Mouse (Mus musculus) hindbrain, embryonic 12.5 days (tissue): ENCODE measurements around the gene Pld3. TPM values are rescaled to one million over a fixed set of nuclear protein-coding genes. Genes with fewer than 3 reads are reported as not detected.

Source experiments
- ATAC-seq: fragments of 200-750 bp; cut with Nextera tagmentation; 2 replicates; pipeline ENCODE4 v1.8.0; 2017; ENCODE audit warnings: moderate TSS enrichment; ENCODE audit not compliant: low FRiP score
- H3K27ac ChIP-seq: fragments of 300-500 bp; sonication (generic); 2 replicates; pipeline ENCODE4 v1.5.1; 2016; ENCODE audit warnings: mild to moderate bottlenecking
- H3K27me3 ChIP-seq: fragments of 300-500 bp; sonication (generic); 2 replicates; pipeline ENCODE4 v1.6.1; 2016; ENCODE audit warnings: mild to moderate bottlenecking
- H3K36me3 ChIP-seq: fragments of 300-500 bp; sonication (generic); 2 replicates; pipeline ENCODE4 v1.6.1; 2016; ENCODE audit warnings: mild to moderate bottlenecking
- H3K4me1 ChIP-seq: fragments of 300-500 bp; sonication (generic); 2 replicates; pipeline ENCODE4 v1.6.1; 2016
- H3K4me2 ChIP-seq: fragments of 300-500 bp; sonication (generic); replicated peaks from 2 replicates; pipeline ENCODE4 v1.6.1; 2016; ENCODE audit warnings: mild to moderate bottlenecking
- H3K4me3 ChIP-seq: fragments of 300-500 bp; sonication (generic); 2 replicates; pipeline ENCODE4 v1.5.1; 2016; ENCODE audit warnings: mild to moderate bottlenecking
- H3K9ac ChIP-seq: fragments of 300-500 bp; sonication (generic); 2 replicates; pipeline ENCODE4 v1.6.1; 2016; ENCODE audit warnings: mild to moderate bottlenecking, moderate library complexity
- H3K9me3 ChIP-seq: fragments of 300-500 bp; sonication (generic); replicated peaks from 2 replicates; pipeline ENCODE4 v1.6.1; 2016; ENCODE audit warnings: mild to moderate bottlenecking
- WGBS: fragments of 180-500 bp; shearing (Covaris S2); methylation state at CpG from one replicate; pipeline ENCODE4 v1.1.7; 2016; 5-methylcytosine and 5-hydroxymethylcytosine counted together
- polyA plus RNA-seq: library from polyadenylated mRNA; unstranded; fragments of >200 nt; fragmentation: Nextera tagmentation; extraction: Ambion mirVana; gene quantifications from 2 replicates; pipeline ENCODE4 v1.2.1, GENCODE M21; 2016

Gene Pld3
- polyA plus RNA-seq, 1 experiment from 2014 or later = 93.9 TPM

DNA sequence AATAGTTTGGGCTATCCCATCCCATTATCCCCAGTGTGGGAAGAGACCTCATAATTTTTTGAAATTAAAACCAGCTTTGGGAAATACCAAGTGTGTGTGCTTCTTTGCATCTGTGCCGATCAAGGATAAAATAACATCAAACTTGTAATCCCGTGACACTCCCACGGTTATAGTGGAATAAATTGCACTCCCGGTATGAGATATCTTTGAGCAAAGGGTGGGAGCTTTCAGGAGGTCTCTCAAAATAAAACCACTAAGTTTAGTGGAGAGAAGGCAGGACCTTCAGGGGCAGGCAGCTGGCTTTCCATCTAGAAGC is 62.8 kb downstream of the Pld3 start:
- peak overlapping the region; percentile 59 for H3K9ac ChIP-seq
- ATAC-seq = no peak
- H3K36me3 ChIP-seq = peaks cover 5% of the 10 kb centered on the region; the same call in 1 of the 2 replicates
- H3K4me3 ChIP-seq = peak overlapping the region; percentile 31
- H3K9me3 ChIP-seq = no peaks in the 10 kb centered on the region
- peak overlapping the region; percentile 67 for H3K27ac ChIP-seq
- WGBS = 49% methylated on average over 4 of the region's 4 CpGs
- peaks cover 21% of the 10 kb centered on the region for H3K4me1 ChIP-seq
- peak overlapping the region; percentile 58 for H3K4me2 ChIP-seq
- peaks cover 18% of the 10 kb centered on the region; the same call in 1 of the 2 replicates for H3K27me3 ChIP-seq

DNA sequence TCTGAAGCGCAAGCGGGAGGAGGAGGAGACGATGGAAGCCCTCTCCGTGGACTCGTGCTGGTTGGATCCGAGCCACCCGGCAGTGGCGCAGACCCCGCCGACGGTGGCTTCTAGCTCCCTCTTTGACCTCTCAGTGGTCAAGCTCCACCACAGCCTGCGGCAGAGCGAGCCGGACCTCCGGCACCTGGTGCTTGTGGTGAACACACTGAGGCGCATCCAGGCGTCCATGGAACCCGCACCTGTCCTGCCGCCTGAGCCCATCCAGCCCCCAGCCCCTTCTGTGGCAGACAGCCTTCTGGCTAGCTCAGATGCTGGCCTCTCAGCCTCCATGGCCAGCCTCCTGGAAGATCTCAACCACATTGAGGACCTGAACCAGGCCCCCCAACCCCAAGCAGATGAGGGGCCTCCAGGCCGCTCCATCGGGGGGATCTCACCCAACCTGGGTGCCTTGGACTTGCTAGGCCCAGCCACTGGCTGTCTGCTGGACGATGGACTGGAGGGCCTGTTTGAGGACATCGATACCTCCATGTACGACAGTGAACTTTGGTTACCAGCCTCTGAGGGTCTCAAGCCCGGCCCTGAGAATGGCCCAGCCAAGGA is 63.6 kb downstream of the Pld3 start:
- H3K9me3 ChIP-seq = no peaks in the 10 kb centered on the region
- ATAC-seq = no peak
- WGBS = 90% methylated on average over 24 of the region's 25 CpGs
- no peak overlapping the region for H3K27ac ChIP-seq
- peak overlapping the region; percentile 58; the same call in 1 of the 2 replicates for H3K4me2 ChIP-seq
- H3K4me1 ChIP-seq = peaks cover 21% of the 10 kb centered on the region
- peaks cover 5% of the 10 kb centered on the region; the same call in 1 of the 2 replicates for H3K36me3 ChIP-seq
- H3K9ac ChIP-seq = no peak overlapping the region
- H3K4me3 ChIP-seq = no peak overlapping the region
- peaks cover 18% of the 10 kb centered on the region; the same call in 1 of the 2 replicates for H3K27me3 ChIP-seq

DNA sequence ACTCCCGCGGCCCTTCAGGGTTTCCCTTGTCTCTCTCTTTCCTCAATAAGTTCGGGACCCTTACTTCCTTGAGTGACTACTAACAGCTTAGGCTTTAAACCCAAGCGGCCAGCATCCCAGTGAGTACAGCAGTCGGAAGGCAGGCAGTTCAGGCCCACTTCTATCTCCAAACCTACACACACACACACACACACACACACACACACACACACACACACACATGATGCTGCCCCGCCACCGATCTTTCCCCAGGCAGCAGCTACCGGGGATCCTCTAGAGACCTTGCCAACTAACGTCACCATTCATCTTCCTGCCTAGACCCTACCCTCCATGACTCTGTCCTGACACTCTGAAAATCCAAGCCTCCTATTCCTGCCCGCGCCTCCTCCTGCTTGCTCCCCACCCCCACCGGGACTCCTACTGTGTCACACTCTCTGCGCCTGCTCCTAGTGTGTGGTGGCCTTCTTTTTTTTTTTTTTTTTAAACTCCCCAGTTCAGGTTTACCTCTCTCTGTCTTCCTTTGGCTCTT is 65.2 kb downstream of the Pld3 start:
- H3K9ac ChIP-seq = peak overlapping the region; percentile 83
- H3K4me3 ChIP-seq = peak overlapping the region; percentile 73
- 3% methylated on average over 13 of the region's 13 CpGs for WGBS
- H3K4me1 ChIP-seq = peaks cover 21% of the 10 kb centered on the region
- H3K27ac ChIP-seq = peak overlapping the region; percentile 93
- no peaks in the 10 kb centered on the region for H3K9me3 ChIP-seq
- peaks cover 18% of the 10 kb centered on the region; the same call in 1 of the 2 replicates for H3K27me3 ChIP-seq
- H3K4me2 ChIP-seq = peak overlapping the region; percentile 55
- H3K36me3 ChIP-seq = peaks cover 5% of the 10 kb centered on the region; the same call in 1 of the 2 replicates
- ATAC-seq = no peak

DNA sequence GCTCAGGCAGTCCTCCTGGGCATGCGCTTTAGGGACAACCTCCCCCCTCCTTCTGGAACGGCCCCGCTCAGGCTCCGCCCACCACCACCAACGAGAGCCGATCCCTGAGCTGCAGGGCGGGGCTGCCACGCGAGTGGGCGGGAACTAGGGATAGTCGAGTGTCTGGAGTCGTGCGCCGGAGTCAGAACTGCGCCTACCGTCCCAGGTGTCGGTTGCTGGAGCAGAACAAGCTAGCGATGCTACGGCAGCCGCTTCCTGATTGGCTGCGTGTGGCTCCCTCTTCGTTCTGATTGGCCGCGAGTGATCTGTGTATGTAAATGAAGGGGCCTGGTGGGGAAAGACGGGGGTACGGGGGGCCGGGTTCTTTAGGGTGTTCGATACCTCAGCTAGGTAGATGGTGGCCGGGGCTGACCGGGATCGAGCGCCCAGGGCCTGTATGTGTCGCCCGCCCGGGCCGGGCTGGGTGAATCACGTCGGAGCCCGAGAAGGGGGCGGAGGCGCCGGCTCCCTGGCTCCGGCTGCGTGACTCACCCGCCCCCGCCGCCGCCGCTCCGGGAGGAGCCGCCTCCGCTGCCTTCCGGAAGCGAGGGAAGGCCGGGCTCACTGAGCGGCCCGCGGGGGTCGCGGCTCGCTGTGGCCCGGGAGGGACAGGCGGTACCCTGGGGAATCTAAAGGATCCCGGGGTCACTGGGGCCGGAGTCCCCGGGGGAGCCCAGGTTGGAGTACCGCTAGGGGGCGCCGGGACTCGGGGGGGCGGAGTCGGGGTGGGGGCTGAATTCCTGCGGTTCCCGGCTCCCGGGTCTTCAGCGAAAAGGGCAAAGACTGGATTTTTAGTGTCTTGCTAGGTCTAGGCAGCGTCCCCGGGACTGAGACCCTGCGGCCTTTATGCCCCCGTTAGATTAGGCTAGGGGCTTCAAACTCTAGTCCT is 66.0 kb downstream of the Pld3 start, which contains the start of gene Sertad1:
Gene Sertad1 (plus strand): TSS at position 141 of the 928 bp plus-strand sequence.
- Histone ChIP-seq H3K27me3 (peaks cover 18% of the 10 kb centered on the region; the same call in 1 of the 2 replicates), H3K4me2 (peak within 1 kb of the TSS; percentile 55), H3K4me3 (peak within 1 kb of the TSS; percentile 73), H3K27ac (peak within 1 kb of the TSS; percentile 93), H3K4me1 (peaks cover 21% of the 10 kb centered on the region), H3K9ac (peak within 1 kb of the TSS; percentile 83), H3K9me3 (no peaks in the 10 kb centered on the region), H3K36me3 (peaks cover 5% of the 10 kb centered on the region; the same call in 1 of the 2 replicates)
- WGBS = under 1% methylated on average over 63 of the region's 80 CpGs
- peak; percentile 97 for ATAC-seq

DNA sequence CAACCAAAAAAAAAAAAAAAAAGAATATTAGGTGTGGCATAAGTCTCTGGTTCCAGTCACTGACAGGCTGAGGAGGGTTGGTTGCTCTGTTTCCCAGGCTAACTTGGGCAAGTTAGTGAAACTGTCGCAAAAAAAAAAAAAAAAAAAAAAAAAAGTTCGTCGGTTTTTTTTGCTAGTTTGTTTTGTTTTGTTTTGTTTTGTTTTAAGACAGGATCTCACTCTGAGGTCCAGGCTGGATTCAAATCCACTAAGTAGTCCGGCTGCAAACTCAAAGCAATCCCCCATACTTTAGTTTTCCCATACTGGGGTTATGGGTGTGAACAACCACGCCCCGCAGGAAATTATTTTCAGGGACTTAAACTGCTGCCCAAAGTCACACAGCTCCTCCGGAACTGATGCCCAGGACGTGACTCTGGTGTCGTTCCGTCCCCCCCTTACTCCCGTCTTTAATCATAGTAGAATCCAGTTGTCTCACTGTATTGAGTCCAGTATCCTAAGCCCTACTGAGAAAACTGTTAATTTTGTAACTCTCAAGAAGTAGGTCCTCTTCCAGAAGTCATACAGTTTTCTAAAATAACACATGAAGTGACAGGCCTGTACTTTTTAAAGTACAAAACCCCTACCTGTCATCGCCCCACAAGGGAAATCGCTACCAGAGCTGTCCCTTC is 66.8 kb downstream of the Pld3 start:
- Histone ChIP-seq H3K9me3 (no peaks in the 10 kb centered on the region), H3K4me1 (peaks cover 26% of the 10 kb centered on the region), H3K36me3 (peaks cover 5% of the 10 kb centered on the region; the same call in 1 of the 2 replicates), H3K9ac (no peak overlapping the region; the same call in 1 of the 2 replicates), H3K4me2 (peak overlapping the region; percentile 55), H3K27me3 (peaks cover 18% of the 10 kb centered on the region; the same call in 1 of the 2 replicates), H3K4me3 (peak overlapping the region; percentile 73), H3K27ac (peak overlapping the region; percentile 93)
- ATAC-seq = peak; percentile 21
- 5% methylated on average over 13 of the region's 13 CpGs for WGBS

DNA sequence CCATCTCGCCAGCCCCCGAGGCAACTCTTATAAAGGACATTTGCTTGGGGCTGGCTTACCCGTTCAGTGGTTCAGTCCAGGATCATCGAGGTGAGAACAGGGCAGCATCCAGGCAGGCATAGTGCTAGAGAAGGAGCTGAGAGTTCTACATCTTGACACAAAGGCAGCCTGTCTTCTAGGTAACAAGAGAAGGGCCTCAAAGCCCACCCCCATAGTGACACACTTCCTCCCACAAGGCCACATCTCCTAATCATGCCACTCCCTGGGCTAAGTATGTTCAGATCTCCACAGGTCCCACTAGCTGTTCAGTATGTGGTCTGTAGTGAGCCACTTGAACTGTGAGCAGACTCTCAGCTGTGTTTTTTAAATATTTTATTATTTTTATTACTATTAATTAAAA is 69.2 kb downstream of the Pld3 start:
- WGBS = 83% methylated on average over 4 of the region's 4 CpGs
- peaks cover 7% of the 10 kb centered on the region; the same call in 1 of the 2 replicates for H3K27me3 ChIP-seq
- peaks cover 17% of the 10 kb centered on the region for H3K4me1 ChIP-seq
- no peak overlapping the region for H3K4me3 ChIP-seq
- H3K36me3 ChIP-seq = no peaks in the 10 kb centered on the region
- H3K4me2 ChIP-seq = no peak overlapping the region
- no peak overlapping the region for H3K9ac ChIP-seq
- no peak overlapping the region for H3K27ac ChIP-seq
- ATAC-seq = no peak
- no peaks in the 10 kb centered on the region for H3K9me3 ChIP-seq

Other genes starting within 250 kb of the Pld3 start
- 8.7 and 8.9 TPM in 2 replicates for gene Ltbp4, start 215.5 kb downstream of the Pld3 start, polyA plus RNA-seq
- 72.4 and 76.2 TPM in 2 replicates for gene Shkbp1, start 197.2 kb downstream of the Pld3 start, polyA plus RNA-seq
- 0.43 and 0.59 TPM in 2 replicates for gene Gm20479, start 195.8 kb downstream of the Pld3 start, polyA plus RNA-seq
- 0.90 and 1.1 TPM in 2 replicates for gene Sptbn4, start 105.5 kb downstream of the Pld3 start, polyA plus RNA-seq
- 26.6 and 27.3 TPM in 2 replicates for gene Blvrb, start 105.2 kb downstream of the Pld3 start, polyA plus RNA-seq
- gene Sertad3, start 79.5 kb downstream of the Pld3 start, polyA plus RNA-seq = 20.8 and 22.3 TPM in 2 replicates
- 17.5 TPM in 2 replicates for gene Sertad1, start 66.3 kb downstream of the Pld3 start, polyA plus RNA-seq
- 2.5 and 3.5 TPM in 2 replicates for gene Prx, start 53.9 kb downstream of the Pld3 start, polyA plus RNA-seq
- gene Hipk4, start 30.0 kb downstream of the Pld3 start, polyA plus RNA-seq = 0.36 and 0.66 TPM in 2 replicates
- gene 2310022A10Rik, start within 50 bp of the Pld3 start, polyA plus RNA-seq = 35.0 and 35.4 TPM in 2 replicates
- gene Akt2, start 38.3 kb upstream of the Pld3 start, polyA plus RNA-seq = 85.0 and 90.5 TPM in 2 replicates
- 19.7 and 20.4 TPM in 2 replicates for gene Ttc9b, start 100.7 kb upstream of the Pld3 start, polyA plus RNA-seq
- gene Map3k10, start 121.4 kb upstream of the Pld3 start, polyA plus RNA-seq = 18.8 and 19.8 TPM in 2 replicates
- gene Zfp607b, start 136.1 kb upstream of the Pld3 start, polyA plus RNA-seq = 6.9 and 8.7 TPM in 2 replicates
- gene Zfp60, start 178.2 kb upstream of the Pld3 start, polyA plus RNA-seq = 101 and 107 TPM in 2 replicates